Mouse (Mus musculus): ENCODE measurements around the gene Maml2.

- TF ChIP-seq POLR2A (IDR thresholded peaks at IDR 0.05; ENCODE audit: extremely low read depth, insufficient read depth, low read length) (no peak), CTCF (IDR thresholded peaks at IDR 0.05; ENCODE audit: extremely low read depth, insufficient read depth, low read length) (no peak)
These were observed 243.0 kb downstream of the Maml2 start for GRCm38 (mm10) chr9:13540781-13541180.

Measured in cortical plate, adult 2 months (tissue).